Comparison of ENCODE assay signal across 8 mouse cellular contexts in genomic region chr5:144258687-144259086, GRCm38 (mm10). TPM values are rescaled to one million over a fixed set of nuclear protein-coding genes. Genes with fewer than 3 reads are reported as not detected.
DNase-seq lines count a peak whose midpoint lies in the region; ATAC-seq and TF ChIP-seq lines count a peak whose summit lies in the region.

No protein-coding gene starts in this region.

- H3K4me2 ChIP-seq in heart, embryonic 12.5 days, result peak overlapping the region; percentile 80
- H3K4me2 ChIP-seq in midbrain, embryonic 15.5 days, result peak overlapping the region; percentile 80

- H3K4me1 ChIP-seq in heart, embryonic 12.5 days (replicated peaks), result peaks cover 76% of the 10 kb centered on the region
- peaks cover 9% of the 10 kb centered on the region for H3K4me1 ChIP-seq in embryonic fibroblast, embryonic 13.5 days (ENCODE audit: control insufficient read depth, insufficient read depth, low read length)
- peaks cover 44% of the 10 kb centered on the region for H3K4me1 ChIP-seq in midbrain, embryonic 15.5 days

- no peak for ATAC-seq in heart, embryonic 12.5 days (ENCODE audit: insufficient number of reproducible peaks, low FRiP score)
- ATAC-seq in midbrain, embryonic 15.5 days (replicated peaks), result no peak
- ATAC-seq in megakaryocyte progenitor cell, adult 5-6 weeks (replicated peaks; ENCODE audit: poor library complexity), result no peak

- no peaks in the 10 kb centered on the region for H3K27me3 ChIP-seq in heart, embryonic 12.5 days (replicated peaks)
- no peaks in the 10 kb centered on the region for H3K27me3 ChIP-seq in midbrain, embryonic 15.5 days (replicated peaks)

- DNase-seq in heart, adult 8-10 months (ENCODE audit: low spot score), result no peak
- peak; percentile 69 for DNase-seq in kidney, adult 11 months
- no peak for DNase-seq in left cerebral cortex, postnatal 36 days (ENCODE audit: low spot score in 2 of 2)
- no peak for DNase-seq in urinary bladder, postnatal 14 days (ENCODE audit: low spot score)

- WGBS in heart, embryonic 12.5 days, result 20% methylated on average over 2 of the region's 2 CpGs
- WGBS in midbrain, embryonic 15.5 days, result 12% methylated on average over 2 of the region's 2 CpGs

- peak overlapping the region; percentile 96 for H3K27ac ChIP-seq in heart, embryonic 12.5 days (ENCODE audit: poor library complexity, severe bottlenecking)
- H3K27ac ChIP-seq in embryonic fibroblast, embryonic 13.5 days (ENCODE audit: insufficient read depth, low read length), result no peak overlapping the region
- no peak overlapping the region for H3K27ac ChIP-seq in midbrain, embryonic 15.5 days

- H3K9ac ChIP-seq in heart, embryonic 12.5 days, result peak overlapping the region; percentile 99
- H3K9ac ChIP-seq in midbrain, embryonic 15.5 days, result peak overlapping the region; percentile 91; the same call in 1 of the 2 replicates

- no peaks in the 10 kb centered on the region for H3K9me3 ChIP-seq in heart, embryonic 12.5 days (replicated peaks)
- H3K9me3 ChIP-seq in midbrain, embryonic 15.5 days, result no peaks in the 10 kb centered on the region

- intact Hi-C loops in left cerebral cortex, postnatal 36 days (cut with DNase I), result loop anchor here (5.0 kb wide), 1 partner anchor 36 kb away; the partner anchor contains the start of gene Tecpr1

- peaks cover 35% of the 10 kb centered on the region for H3K36me3 ChIP-seq in heart, embryonic 12.5 days
- H3K36me3 ChIP-seq in midbrain, embryonic 15.5 days (replicated peaks), result no peaks in the 10 kb centered on the region

- TF ChIP-seq POLR2A in embryonic fibroblast, embryonic 13.5 days (IDR thresholded peaks at IDR 0.05; ENCODE audit: low read depth, low read length), result no peak

- no peak for TF ChIP-seq CTCF in embryonic fibroblast, embryonic 13.5 days (IDR thresholded peaks at IDR 0.05; ENCODE audit: borderline replicate concordance, insufficient read depth, low read length)

- peak overlapping the region; percentile 98 for H3K4me3 ChIP-seq in heart, embryonic 12.5 days
- H3K4me3 ChIP-seq in embryonic fibroblast, embryonic 13.5 days (ENCODE audit: insufficient read depth, low read length), result peak overlapping the region; percentile 86
- peak overlapping the region; percentile 89; the same call in 1 of the 2 replicates for H3K4me3 ChIP-seq in midbrain, embryonic 15.5 days

RNA-seq across cellular contexts. Expression of gene Bri3, which starts 14.4 kb away (rescaled TPM):
- polyA plus RNA-seq in heart, embryonic 12.5 days (2016; fragmentation: Nextera tagmentation; extraction: Ambion mirVana), result 127 and 133 TPM in 2 replicates
- total RNA-seq in heart, adult 8-10 months (2022), result 100 to 1,000 TPM; 148 to 170 (median 156) TPM
- polyA plus RNA-seq in embryonic fibroblast, embryonic 13.5 days (2011; ENCODE audit: insufficient read length, low read depth, missing spikeins), result 90.6 and 104 TPM in 2 replicates
- polyA plus RNA-seq in midbrain, embryonic 15.5 days (2015; fragmentation: Nextera tagmentation; extraction: Ambion mirVana), result 108 and 113 TPM in 2 replicates
- 23.8 and 25.6 TPM in 2 replicates for total RNA-seq in megakaryocyte progenitor cell, adult 5-6 weeks (2015)
- total RNA-seq in megakaryocyte progenitor cell, adult 5-6 weeks (2017), result 7.8 and 15.5 TPM in 2 replicates
- total RNA-seq in left cerebral cortex, postnatal 36 days (2021), result 10 to 100 TPM; 68.4 to 79.1 TPM

RNA-seq across cellular contexts. Expression of gene Tecpr1, which starts 35.3 kb away (rescaled TPM):
- polyA plus RNA-seq in heart, embryonic 12.5 days (2016; fragmentation: Nextera tagmentation; extraction: Ambion mirVana), result 19.1 and 19.3 TPM in 2 replicates
- total RNA-seq in heart, adult 8-10 months (2022), result 10 to 100 TPM; 25.2 to 33.4 (median 28.5) TPM
- 15.1 and 15.7 TPM in 2 replicates for polyA plus RNA-seq in embryonic fibroblast, embryonic 13.5 days (2011; ENCODE audit: insufficient read length, low read depth, missing spikeins)
- polyA plus RNA-seq in midbrain, embryonic 15.5 days (2015; fragmentation: Nextera tagmentation; extraction: Ambion mirVana), result 53.6 and 56.0 TPM in 2 replicates
- 2.0 and 2.3 TPM in 2 replicates for total RNA-seq in megakaryocyte progenitor cell, adult 5-6 weeks (2015)
- 2.1 and 2.5 TPM in 2 replicates for total RNA-seq in megakaryocyte progenitor cell, adult 5-6 weeks (2017)
- 10 to 100 TPM; 86.2 to 93.0 TPM for total RNA-seq in left cerebral cortex, postnatal 36 days (2021)

Comparison
In these comparisons a context has a peak if more than half of its experiments do, and no peak if none do; other contexts are left out.
1. RNA of gene Tecpr1, which starts 35.3 kb away (total RNA-seq): 86.2 to 93.0 TPM in left cerebral cortex, postnatal 36 days and 25.2 to 33.4 TPM in heart, adult 8-10 months; 2.0 to 2.5 TPM in megakaryocyte progenitor cell, adult 5-6 weeks; every median in the first group is over 4 times any median in the second.
2. Peak in every context shown above with its lines, with median percentiles within 50 percentile points of each other: H3K4me3 ChIP-seq.